Mouse (Mus musculus) myocyte (in vitro differentiated cells): ENCODE data around the gene Cpne2.

Experiments used
- CEBPB ChIP-seq: IDR thresholded peaks from 2 replicates; pipeline ENCODE4 v1.6.1; 2011; ENCODE audit warnings: mild to moderate bottlenecking, moderate library complexity; ENCODE audit not compliant: poor library complexity, insufficient read depth, severe bottlenecking
- E2F4 ChIP-seq: IDR thresholded peaks from one replicate; pipeline ENCODE4 v1.6.1; 2011; ENCODE audit warnings: mild to moderate bottlenecking, control low read depth, moderate library complexity; ENCODE audit not compliant: insufficient read depth
- MAX ChIP-seq: IDR thresholded peaks from one replicate; pipeline ENCODE4 v1.6.1; 2011; ENCODE audit warnings: low read depth, mild to moderate bottlenecking, control low read depth
- MYOD1 ChIP-seq, 3 experiments: IDR thresholded peaks; one replicate each; pipeline ENCODE4 v1.6.1; 2011; ENCODE audit warnings: control low read depth in 2 of 3, low read depth in 2 of 3, mild to moderate bottlenecking in 2 of 3, moderate library complexity in 1 of 3; ENCODE audit not compliant: insufficient read length in 2 of 3, control insufficient read depth in 1 of 3
- MYOG ChIP-seq, 3 experiments: IDR thresholded peaks; one replicate each; pipeline ENCODE4 v1.6.1; 2011; ENCODE audit warnings: control low read depth in 2 of 3, low read depth in 2 of 3, mild to moderate bottlenecking in 2 of 3; ENCODE audit not compliant: insufficient read length in 2 of 3, control insufficient read depth in 1 of 3, insufficient read depth in 1 of 3
- POLR2A ChIP-seq: IDR thresholded peaks from one replicate; pipeline ENCODE4 v1.6.1; 2011; ENCODE audit warnings: low read depth, mild to moderate bottlenecking, control low read depth, moderate library complexity; ENCODE audit not compliant: insufficient read length
- POLR2AphosphoS2 ChIP-seq: IDR thresholded peaks from one replicate; pipeline ENCODE4 v1.6.1; 2011; ENCODE audit warnings: low read depth, control low read depth; ENCODE audit not compliant: insufficient read length
- REST ChIP-seq: IDR thresholded peaks from one replicate; pipeline ENCODE4 v1.6.1; 2011; ENCODE audit warnings: mild to moderate bottlenecking, control low read depth, moderate library complexity; ENCODE audit not compliant: insufficient read depth, insufficient read length
- TCF12 ChIP-seq: IDR thresholded peaks from one replicate; pipeline ENCODE4 v1.6.1; 2011; ENCODE audit warnings: mild to moderate bottlenecking, control low read depth; ENCODE audit not compliant: poor library complexity, insufficient read depth, severe bottlenecking
- USF1 ChIP-seq: IDR thresholded peaks from one replicate; pipeline ENCODE4 v1.6.1; 2011; ENCODE audit warnings: low read depth, mild to moderate bottlenecking, control low read depth, moderate library complexity

DNA sequence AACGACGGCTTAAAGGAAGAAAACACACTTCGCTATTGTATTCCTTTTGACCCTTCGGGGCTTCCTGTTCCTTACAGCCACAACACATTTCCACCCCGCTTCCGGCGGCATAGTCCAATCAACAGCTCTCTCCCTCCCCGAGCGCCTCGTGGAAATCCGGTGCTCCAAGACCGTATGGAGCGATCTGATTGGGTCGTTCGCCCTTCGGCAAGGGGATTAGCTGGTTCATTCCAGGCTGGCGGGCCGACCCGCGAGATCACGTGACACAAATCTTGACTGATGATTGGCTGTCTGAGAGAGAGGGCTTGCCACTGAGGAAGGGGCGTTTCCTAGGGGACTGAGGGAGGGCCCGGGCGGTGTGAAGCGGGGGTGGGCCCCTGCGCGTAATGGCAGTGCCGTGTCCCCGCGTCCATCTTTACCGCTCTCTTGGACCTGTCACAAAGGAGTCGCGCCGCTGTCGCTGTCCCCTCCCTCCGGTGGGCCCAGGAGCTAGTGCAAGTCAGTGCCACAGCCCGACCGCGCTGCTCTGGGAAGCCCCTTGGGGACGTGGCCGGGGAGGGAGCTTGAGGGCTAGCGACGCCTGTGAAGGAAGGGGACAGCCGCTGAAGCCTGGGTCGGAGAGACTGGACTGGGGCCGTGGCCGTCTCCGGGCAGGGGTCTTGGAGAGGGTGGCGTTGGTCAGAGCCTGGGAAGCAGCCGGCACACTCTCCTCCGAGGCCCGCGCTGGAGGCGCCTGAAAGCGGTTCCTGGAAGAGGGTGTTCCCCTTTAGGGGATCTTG, 69.0 kb downstream of the Cpne2 start, which contains the start of the genes Rspry1 and Fam192a:
- TF ChIP-seq POLR2A, result peak; percentile 96
- no peak for TF ChIP-seq MAX
- TF ChIP-seq MYOD1 (IDR thresholded peaks at IDR 0.05; ENCODE audit: control insufficient read depth in 1 of 3, insufficient read length in 2 of 3, low read depth in 2 of 3), result no peak
- TF ChIP-seq MYOG (IDR thresholded peaks at IDR 0.05; ENCODE audit: control insufficient read depth in 1 of 3, insufficient read depth in 1 of 3, insufficient read length in 2 of 3, low read depth in 2 of 3), result peak in 1 of 3 experiments; percentile 1
- TF ChIP-seq POLR2AphosphoS2, result peak; percentile 97
- TF ChIP-seq USF1, result peak; percentile 94
- TF ChIP-seq E2F4, result no peak
- TF ChIP-seq TCF12, result no peak
- TF ChIP-seq REST, result no peak
- TF ChIP-seq CEBPB, result no peak
